Mouse (Mus musculus): Measurements from ENCODE around the gene Hist1h4j.

GRCm38 (mm10) chr13:21778814-21779766 lies 44.2 kb downstream of the Hist1h4j start:
- TF ChIP-seq CTCF (IDR thresholded peaks at IDR 0.05; ENCODE audit: borderline replicate concordance, control insufficient read depth, extremely low read depth, insufficient read depth, low read length, poor library complexity) (no peak), POLR2A (IDR thresholded peaks at IDR 0.05; ENCODE audit: control insufficient read depth, extremely low read depth, insufficient read depth, low read length, poor library complexity) (no peak)

Data from thymus, adult 2 months (tissue).